Mouse (Mus musculus): Measurements from ENCODE around the gene Chn2.

Chn2 gene

GRCm38 (mm10) chr6:54042142-54042541 lies 2.8 kb downstream of the Chn2 start:
- DNase-seq (ENCODE audit: low spot score in 2 of 2), result no peak

- no peak for DNase-seq (ENCODE audit: low spot score in 2 of 2)
Observed at GRCm38 (mm10) chr6:54043536-54043935, 4.2 kb downstream of the Chn2 start.

- DNase-seq (ENCODE audit: low spot score in 2 of 2), result no peak
Observed at GRCm38 (mm10) chr6:54045748-54046721, 6.7 kb downstream of the Chn2 start.

GRCm38 (mm10) chr6:54046884-54047747 lies 7.8 kb downstream of the Chn2 start:
- DNase-seq (ENCODE audit: low spot score in 2 of 2), result no peak

GRCm38 (mm10) chr6:54048768-54049167 lies 9.4 kb downstream of the Chn2 start:
- no peak for DNase-seq (ENCODE audit: low spot score in 2 of 2)

- DNase-seq (ENCODE audit: low spot score in 2 of 2), result no peak
Observed at GRCm38 (mm10) chr6:54051173-54051572, 11.8 kb downstream of the Chn2 start.

- DNase-seq (ENCODE audit: low spot score in 2 of 2), result no peak
Observed at GRCm38 (mm10) chr6:54052124-54052523, 12.8 kb downstream of the Chn2 start.

- no peak for DNase-seq (ENCODE audit: low spot score in 2 of 2)
Observed at GRCm38 (mm10) chr6:54052666-54053065, 13.3 kb downstream of the Chn2 start.

GRCm38 (mm10) chr6:54053316-54053715 lies 14.0 kb downstream of the Chn2 start:
- DNase-seq (ENCODE audit: low spot score in 2 of 2), result peak in 1 of 2 experiments; percentile 45

- no peak for DNase-seq (ENCODE audit: low spot score in 2 of 2)
Observed at GRCm38 (mm10) chr6:54055387-54055786, 16.0 kb downstream of the Chn2 start.

- DNase-seq (ENCODE audit: low spot score in 2 of 2), result no peak
Observed at GRCm38 (mm10) chr6:54056548-54057532, 17.5 kb downstream of the Chn2 start.

- no peak for DNase-seq (ENCODE audit: low spot score in 2 of 2)
Observed at GRCm38 (mm10) chr6:54057661-54058060, 18.3 kb downstream of the Chn2 start.

- no peak for DNase-seq (ENCODE audit: low spot score in 2 of 2)
Observed at GRCm38 (mm10) chr6:54058837-54059236, 19.5 kb downstream of the Chn2 start.

GRCm38 (mm10) chr6:54060258-54060657 lies 20.9 kb downstream of the Chn2 start:
- DNase-seq (ENCODE audit: low spot score in 2 of 2), result no peak

- no peak for DNase-seq (ENCODE audit: low spot score in 2 of 2)
Observed at GRCm38 (mm10) chr6:54061375-54061774, 22.0 kb downstream of the Chn2 start.

- no peak for DNase-seq (ENCODE audit: low spot score in 2 of 2)
Observed at GRCm38 (mm10) chr6:54063878-54064277, 24.5 kb downstream of the Chn2 start.

GRCm38 (mm10) chr6:54067380-54067779 lies 28.0 kb downstream of the Chn2 start:
- no peak for DNase-seq (ENCODE audit: low spot score in 2 of 2)

- DNase-seq (ENCODE audit: low spot score in 2 of 2), result no peak
Observed at GRCm38 (mm10) chr6:54068882-54069281, 29.5 kb downstream of the Chn2 start.

GRCm38 (mm10) chr6:54070736-54071135 lies 31.4 kb downstream of the Chn2 start:
- DNase-seq (ENCODE audit: low spot score in 2 of 2), result no peak

GRCm38 (mm10) chr6:54071478-54071877 lies 32.1 kb downstream of the Chn2 start:
- no peak for DNase-seq (ENCODE audit: low spot score in 2 of 2)

GRCm38 (mm10) chr6:54074454-54074853 lies 35.1 kb downstream of the Chn2 start:
- no peak for DNase-seq (ENCODE audit: low spot score in 2 of 2)

Data from right cerebral cortex, postnatal 36 days (tissue).